Comparison of ENCODE assay signal across 24 mouse cellular contexts in genomic region chr11:69218661-69219060, GRCm38 (mm10). TPM values are rescaled to one million over a fixed set of nuclear protein-coding genes. Genes with fewer than 3 reads are reported as not detected.
DNase-seq lines count a peak whose midpoint lies in the region; ATAC-seq and TF ChIP-seq lines count a peak whose summit lies in the region.
"Had no signal": no experiment of that assay in that cellular context is flagged by ENCODE, and none has a peak within 500 bp of the region (broad histone marks: within the 10 kb centered on the region; RNA-seq: fewer than 3 reads in every experiment).

No protein-coding gene starts in this region.

- no peak for TF ChIP-seq POLR2A in heart, adult 2 months (IDR thresholded peaks at IDR 0.05; ENCODE audit: insufficient read depth, low read depth, low read length)

- no peak for ATAC-seq in liver, embryonic 11.5 days (replicated peaks; ENCODE audit: low FRiP score)
- ATAC-seq: activated CD4-positive, CD25-positive, alpha-beta regulatory T cell, adult 4 months; CD4-positive, CD25-positive, alpha-beta regulatory T cell, adult 4 months; Patski had no signal

- no peaks in the 10 kb centered on the region for H3K79me2 ChIP-seq in heart, adult 2 months (replicated peaks; ENCODE audit: control insufficient read depth, insufficient read depth, low read length)

- H3K27me3 ChIP-seq in heart, embryonic 10.5 days (ENCODE audit: insufficient read depth, poor library complexity, severe bottlenecking), result peaks cover 30% of the 10 kb centered on the region
- no peaks in the 10 kb centered on the region for H3K27me3 ChIP-seq in heart, adult 2 months (ENCODE audit: control insufficient read depth, insufficient read depth, low read length)
- no peaks in the 10 kb centered on the region; the same call in 1 of the 2 replicates for H3K27me3 ChIP-seq in liver, embryonic 11.5 days (replicated peaks; ENCODE audit: control insufficient read depth, insufficient read depth, low read length)

- peaks cover 20% of the 10 kb centered on the region; the same call in 1 of the 2 replicates for H3K4me1 ChIP-seq in heart, embryonic 10.5 days
- no peaks in the 10 kb centered on the region for H3K4me1 ChIP-seq in heart, adult 2 months (ENCODE audit: control insufficient read depth, insufficient read depth, low read length)
- H3K4me1 ChIP-seq in liver, embryonic 11.5 days (replicated peaks; ENCODE audit: control insufficient read depth, insufficient read depth, low read length), result no peaks in the 10 kb centered on the region

- no peak for TF ChIP-seq CTCF in heart, adult 2 months (IDR thresholded peaks at IDR 0.05)

- DNase-seq in heart, adult 11 months, result peak; percentile 53
- DNase-seq in heart, adult 18-20 months, result no peak
- DNase-seq in heart, embryonic 10.5 days (ENCODE audit: low spot score), result peak; percentile 61
- DNase-seq in heart, adult 2 months, result no peak
- DNase-seq in liver, embryonic 11.5 days (ENCODE audit: low spot score), result peak; percentile 1
- DNase-seq in liver, result no peak
- DNase-seq: adrenal gland, adult 2 months; adrenal gland, adult 8-10 months; adrenal gland, postnatal 10 days; adrenal gland, postnatal 14 days; adrenal gland, postnatal 25 days; adrenal gland, postnatal 36 days; B cell, adult 2 months; cerebellum, adult 11 months; cerebellum, adult 11-12 months; cerebellum, adult 18-20 months had no signal

- no peak overlapping the region for H3K9ac ChIP-seq in heart, adult 2 months (ENCODE audit: low read depth, low read length)
- H3K9ac ChIP-seq in liver, embryonic 11.5 days (ENCODE audit: low read depth, low read length), result no peak overlapping the region

- TF ChIP-seq EP300 in heart, adult 2 months (IDR thresholded peaks at IDR 0.05; ENCODE audit: insufficient read depth, low read depth, low read length), result no peak

- intact Hi-C loops in heart, adult 2 months (cut with DNase I), result no loop called here

- H3K27ac ChIP-seq in heart, embryonic 10.5 days, result no peak overlapping the region
- no peak overlapping the region for H3K27ac ChIP-seq in heart, adult 2 months
- H3K27ac ChIP-seq in liver, embryonic 11.5 days (ENCODE audit: low read depth, low read length), result no peak overlapping the region

- H3K4me3 ChIP-seq in heart, embryonic 10.5 days, result no peak overlapping the region
- no peak overlapping the region for H3K4me3 ChIP-seq in heart, adult 2 months
- no peak overlapping the region for H3K4me3 ChIP-seq in liver, embryonic 11.5 days (ENCODE audit: low read depth, low read length)

- WGBS in heart, embryonic 10.5 days, result 62% methylated on average over 1 of the region's 2 CpGs
- 73% methylated on average over 2 of the region's 2 CpGs for WGBS in heart, adult 2 months
- WGBS in liver, embryonic 11.5 days, result 33% methylated on average over 2 of the region's 2 CpGs

- no peak overlapping the region for H3K4me2 ChIP-seq in liver, embryonic 11.5 days

- 0 out of 2 replicates have a peak, but pooled peaks cover 1% of the 10 kb centered on the region for H3K9me3 ChIP-seq in heart, embryonic 10.5 days
- H3K9me3 ChIP-seq in liver, embryonic 11.5 days (ENCODE audit: control insufficient read depth, low read length), result no peaks in the 10 kb centered on the region
- H3K9me3 ChIP-seq: G1E had no signal

- no peaks in the 10 kb centered on the region for H3K36me3 ChIP-seq in heart, embryonic 10.5 days
- H3K36me3 ChIP-seq in heart, adult 2 months (ENCODE audit: control insufficient read depth, insufficient read depth, low read length), result no peaks in the 10 kb centered on the region
- no peaks in the 10 kb centered on the region for H3K36me3 ChIP-seq in liver, embryonic 11.5 days (ENCODE audit: control insufficient read depth, insufficient read depth, low read length)
- H3K36me3 ChIP-seq: G1E had no signal

RNA-seq across cellular contexts. Expression of gene Gucy2e, which starts 18.2 kb away (rescaled TPM):
- total RNA-seq in heart, adult 18-20 months (2021), result 1 to 10 TPM; 1.3 to 1.5 TPM
- polyA plus RNA-seq in heart, embryonic 10.5 days (2016; fragmentation: Nextera tagmentation; extraction: Ambion mirVana), result 0.24 and 0.46 TPM in 2 replicates
- 1 to 10 TPM; 1.6 to 1.8 TPM for total RNA-seq in heart, adult 2 months (2021)
- 0.06 TPM in 2 replicates for polyA plus RNA-seq in heart, adult 2 months (2012; rRNA removed)
- 0.04 and 0.05 TPM in 2 replicates for polyA plus RNA-seq in liver, embryonic 11.5 days (2014; fragmentation: Nextera tagmentation; extraction: Ambion mirVana)
- total RNA-seq: adrenal gland, adult 2 months; adrenal gland, adult 8-10 months; adrenal gland, postnatal 10 days; adrenal gland, postnatal 14 days; adrenal gland, postnatal 25 days; adrenal gland, postnatal 36 days; adrenal gland, postnatal 4 days; MEL had no signal
- polyA plus RNA-seq: adrenal gland, adult 2 months; C2C12; G1E; Patski had no signal

RNA-seq across cellular contexts. Expression of gene Alox8, which starts 21.0 kb away (rescaled TPM):
- 1 to 10 TPM; 1.1 to 2.2 TPM for total RNA-seq in heart, adult 18-20 months (2021)
- 1.1 and 1.2 TPM in 2 replicates for polyA plus RNA-seq in heart, embryonic 10.5 days (2016; fragmentation: Nextera tagmentation; extraction: Ambion mirVana)
- 1 to 10 TPM in 1 of 2 experiments, under 1 TPM in 1; 0.84 to 1.6 TPM for total RNA-seq in heart, adult 2 months (2021)
- polyA plus RNA-seq in heart, adult 2 months (2012; rRNA removed), result 0.68 TPM in 1 of 2 replicates, not detected in the other
- polyA plus RNA-seq in liver, embryonic 11.5 days (2014; fragmentation: Nextera tagmentation; extraction: Ambion mirVana), result 0.12 TPM in 1 of 2 replicates, not detected in the other
- total RNA-seq: adrenal gland, adult 18-20 months; adrenal gland, adult 2 months; adrenal gland, adult 8-10 months; adrenal gland, postnatal 10 days; adrenal gland, postnatal 14 days; adrenal gland, postnatal 25 days; adrenal gland, postnatal 36 days had no signal
- polyA plus RNA-seq: adrenal gland, adult 2 months; G1E; Patski had no signal

Comparison
In these comparisons a context has a peak if more than half of its experiments do, and no peak if none do; other contexts are left out.
1. DNase-seq: peak in heart, adult 11 months (single experiment), heart, embryonic 10.5 days (single experiment) and liver, embryonic 11.5 days (single experiment); none in heart, adult 18-20 months (0 of 2), heart, adult 2 months (0 of 2) and liver (single experiment).